Mouse (Mus musculus): ENCODE measurements around the gene Myo6. TPM values are rescaled to one million over a fixed set of nuclear protein-coding genes. Genes with fewer than 3 reads are reported as not detected.

Myo6 gene
- total RNA-seq (2021): 10 to 100 TPM; 19.3 to 23.4 TPM
- long read RNA-seq, experiment 1, partial matches to known transcripts: 3 of 10 reads
- long read RNA-seq, experiment 1, other reads (novel, unspliced or antisense): 7 of 10 reads
- long read RNA-seq, experiment 2, partial matches to known transcripts: 2 of 11 reads
- long read RNA-seq, experiment 2, other reads (novel, unspliced or antisense): 9 of 11 reads

DNA sequence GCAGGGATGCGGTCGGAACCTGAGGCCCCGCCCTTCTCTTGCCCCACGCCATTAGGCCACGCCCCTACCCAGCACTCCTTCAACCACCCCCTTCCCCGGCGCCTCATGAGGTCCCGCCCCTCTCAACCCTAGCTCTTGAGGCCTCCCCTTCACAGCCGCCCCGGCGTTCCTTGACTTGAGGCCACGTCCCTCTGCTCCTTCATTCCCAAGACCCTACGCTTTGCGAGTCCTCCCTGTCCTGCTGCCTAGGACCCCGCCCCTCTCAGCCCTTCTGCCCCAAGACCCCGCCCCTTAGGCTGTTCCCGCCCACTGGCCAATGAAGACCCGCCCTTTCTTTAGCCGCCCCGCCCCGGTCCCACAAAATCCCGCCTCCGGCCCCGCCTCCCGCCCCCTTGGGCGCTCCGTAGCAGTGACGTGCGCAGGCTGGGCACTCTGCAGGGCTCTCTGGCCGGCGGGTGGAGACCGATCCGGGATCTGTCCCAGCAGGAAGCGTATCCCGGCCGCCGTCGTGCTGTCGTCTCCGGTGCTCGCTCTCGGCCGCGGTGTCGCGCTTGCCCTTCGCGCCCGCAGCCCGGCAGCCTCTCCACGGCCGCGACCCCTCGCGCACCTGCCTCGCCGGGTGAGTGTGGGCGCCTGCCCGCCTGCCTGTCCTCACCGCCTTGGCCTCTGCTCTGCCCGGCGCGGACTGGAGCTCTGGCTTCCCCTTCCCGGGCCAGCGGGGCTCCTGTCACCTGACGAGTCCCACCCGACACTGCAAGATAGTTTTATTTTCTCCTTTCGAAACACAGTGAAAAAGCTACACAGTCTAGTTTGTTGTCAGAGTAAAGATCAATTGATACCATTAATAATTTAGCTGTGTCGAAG is at the start of gene Myo6:
Gene Myo6 (plus strand): TSS at position 421 of the 864 bp plus-strand sequence.
- peak; percentile 94 to 95 for DNase-seq (ENCODE audit: low spot score in 2 of 2)

DNA sequence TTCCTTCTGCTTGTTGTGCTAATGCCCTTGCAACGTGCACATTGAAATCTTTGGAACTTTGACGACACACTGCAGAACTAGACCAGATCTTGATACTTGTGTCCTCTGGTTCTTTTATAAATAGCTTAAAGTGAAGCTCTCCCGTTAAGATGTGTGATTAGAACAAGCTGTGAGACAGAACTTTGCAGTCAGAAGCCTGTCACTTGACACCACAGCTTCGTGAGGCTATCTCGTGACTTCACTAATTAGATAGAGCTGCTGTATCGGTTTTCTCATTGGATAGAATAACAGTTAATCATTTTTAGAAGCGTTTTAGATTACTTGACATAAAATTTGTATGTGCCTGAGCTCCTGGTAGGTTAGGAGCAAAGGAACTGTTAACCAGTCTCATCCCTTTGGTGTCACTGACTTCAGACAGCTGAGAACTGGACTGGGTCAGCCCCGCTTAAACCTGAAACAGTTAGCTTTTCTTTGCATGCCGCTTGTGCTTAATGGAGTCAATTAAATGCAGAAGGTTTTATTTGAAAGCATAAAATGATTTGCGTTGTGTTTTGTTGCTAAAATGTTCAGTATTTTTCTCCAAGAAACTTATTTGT is 18.7 kb upstream of the Myo6 start:
- no peak for DNase-seq (ENCODE audit: low spot score in 2 of 2)

DNA sequence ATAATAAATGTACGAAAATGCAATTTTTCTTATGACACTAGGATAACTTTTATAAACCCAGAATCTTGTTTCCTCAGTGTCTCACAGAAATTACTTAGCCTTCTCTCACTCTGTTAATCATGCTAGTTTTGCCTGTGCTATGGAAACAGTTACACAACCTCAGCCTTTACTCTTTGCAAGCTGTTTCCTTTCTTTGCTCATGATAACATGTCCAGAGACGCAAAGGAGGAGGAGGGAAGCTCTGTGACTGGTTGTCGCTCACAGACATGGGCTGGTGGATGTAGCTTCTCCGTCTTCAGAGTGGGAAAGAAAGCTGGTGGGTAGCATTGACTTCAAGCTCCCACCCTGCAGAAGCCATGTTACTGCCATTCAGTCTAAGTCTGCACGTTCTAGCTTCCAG is 15.2 kb upstream of the Myo6 start:
- no peak for DNase-seq (ENCODE audit: low spot score in 2 of 2)

DNA sequence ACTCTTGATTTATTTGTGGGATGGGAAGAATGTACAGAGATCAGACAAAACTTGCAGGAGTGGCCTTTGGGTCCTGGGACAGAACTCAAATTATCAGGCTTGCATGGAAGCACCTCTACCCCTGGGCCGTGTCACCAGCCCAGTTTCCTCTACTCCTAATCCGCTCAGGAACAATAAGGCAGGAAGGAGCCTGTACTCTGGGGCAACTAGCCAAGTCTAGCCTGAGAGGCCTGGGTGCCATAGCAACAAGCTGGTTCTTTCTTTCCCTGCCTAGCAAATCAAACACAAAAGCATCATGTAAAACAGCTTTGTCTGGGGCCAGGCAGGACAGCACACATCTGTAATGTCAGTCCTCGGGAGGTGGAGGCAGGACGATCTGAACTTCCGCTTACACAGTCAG is 9.6 kb upstream of the Myo6 start:
- DNase-seq (ENCODE audit: low spot score in 2 of 2): no peak

- DNase-seq (ENCODE audit: low spot score in 2 of 2): no peak
These were observed 8.1 kb upstream of the Myo6 start for GRCm38 (mm10) chr9:80156780-80157179.

GRCm38 (mm10) chr9:80157840-80158465 is 6.9 kb upstream of the Myo6 start:
- no peak for DNase-seq (ENCODE audit: low spot score in 2 of 2)

DNA sequence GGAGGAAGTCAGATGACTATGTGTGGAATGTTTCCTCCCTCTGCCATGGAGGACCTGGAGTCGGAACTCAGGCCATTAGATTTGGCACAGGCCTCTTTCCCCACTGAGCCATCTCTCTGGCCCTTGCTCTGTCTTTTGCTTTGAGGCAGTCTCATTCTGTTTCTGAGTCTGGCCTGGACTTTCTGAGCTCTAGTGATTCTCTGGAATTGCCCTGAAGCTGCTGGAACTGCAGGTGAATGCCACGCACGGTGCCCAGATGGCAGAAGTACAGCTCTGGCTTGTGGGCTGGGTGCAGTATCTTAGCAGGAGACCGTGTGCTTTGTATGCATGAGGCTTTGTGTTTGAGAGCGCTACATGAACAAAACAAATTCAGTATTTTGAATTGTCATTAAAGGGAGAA is 5.9 kb upstream of the Myo6 start:
- DNase-seq (ENCODE audit: low spot score in 2 of 2): no peak

GRCm38 (mm10) chr9:80161451-80161850 is 3.4 kb upstream of the Myo6 start:
- no peak for DNase-seq (ENCODE audit: low spot score in 2 of 2)

DNA sequence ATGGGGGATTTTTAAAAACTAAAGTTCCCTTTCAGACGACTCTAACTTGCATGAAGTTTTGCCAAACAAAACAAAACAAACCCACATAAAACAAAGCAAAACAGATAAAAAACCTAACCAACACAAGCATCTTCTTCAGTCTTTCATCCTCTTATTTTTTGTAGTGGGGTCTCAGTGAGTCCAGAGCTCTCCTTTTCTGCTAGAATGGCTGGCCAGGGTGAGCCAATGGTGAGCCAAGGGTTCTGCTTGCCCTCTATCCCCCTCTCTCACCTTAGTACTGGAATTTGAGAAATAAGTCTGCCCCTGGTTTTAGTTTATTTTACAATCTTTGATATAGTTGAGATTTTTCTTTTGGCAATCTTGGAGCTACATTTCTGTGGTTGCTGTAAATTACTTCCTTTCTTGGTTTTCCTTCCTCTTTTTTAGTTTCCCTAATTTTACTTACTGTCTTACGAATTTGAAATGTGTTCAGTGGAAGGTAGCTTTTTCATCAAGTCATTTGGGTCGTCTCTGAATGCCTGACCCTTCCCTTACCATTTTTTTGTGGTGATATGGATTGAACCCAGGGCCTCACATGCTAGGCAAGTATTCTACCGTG is 1.6 kb upstream of the Myo6 start:
- DNase-seq (ENCODE audit: low spot score in 2 of 2): no peak

- DNase-seq (ENCODE audit: low spot score in 2 of 2): no peak
These were observed 640 bp upstream of the Myo6 start for GRCm38 (mm10) chr9:80164191-80164590.

- no peak for DNase-seq (ENCODE audit: low spot score in 2 of 2)
These were observed 859 bp downstream of the Myo6 start for GRCm38 (mm10) chr9:80165690-80166089.

DNA sequence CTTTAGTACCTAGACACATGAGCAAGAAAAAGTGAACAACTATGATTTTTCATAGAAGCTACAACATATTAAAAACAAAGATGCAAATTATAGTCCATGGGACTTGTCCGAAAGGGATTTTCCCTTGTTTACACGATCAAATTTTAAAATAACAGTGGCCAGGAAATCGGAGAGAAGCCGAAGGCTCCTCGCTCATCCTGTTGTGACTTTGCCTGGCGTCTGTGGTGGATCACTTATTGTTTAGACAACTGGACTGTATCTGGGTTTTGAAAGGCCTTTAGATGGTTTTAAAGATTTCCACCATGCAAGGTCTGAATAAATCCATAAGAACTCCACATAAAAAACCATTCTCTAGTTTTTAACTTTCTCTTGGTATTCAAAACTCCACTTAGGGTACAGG is 1.6 kb downstream of the Myo6 start:
- no peak for DNase-seq (ENCODE audit: low spot score in 2 of 2)

GRCm38 (mm10) chr9:80167089-80167488 is 2.3 kb downstream of the Myo6 start:
- no peak for DNase-seq (ENCODE audit: low spot score in 2 of 2)

GRCm38 (mm10) chr9:80169551-80169950 is 4.7 kb downstream of the Myo6 start:
- DNase-seq (ENCODE audit: low spot score in 2 of 2): no peak

GRCm38 (mm10) chr9:80171241-80171640 is 6.4 kb downstream of the Myo6 start:
- DNase-seq (ENCODE audit: low spot score in 2 of 2): no peak

DNA sequence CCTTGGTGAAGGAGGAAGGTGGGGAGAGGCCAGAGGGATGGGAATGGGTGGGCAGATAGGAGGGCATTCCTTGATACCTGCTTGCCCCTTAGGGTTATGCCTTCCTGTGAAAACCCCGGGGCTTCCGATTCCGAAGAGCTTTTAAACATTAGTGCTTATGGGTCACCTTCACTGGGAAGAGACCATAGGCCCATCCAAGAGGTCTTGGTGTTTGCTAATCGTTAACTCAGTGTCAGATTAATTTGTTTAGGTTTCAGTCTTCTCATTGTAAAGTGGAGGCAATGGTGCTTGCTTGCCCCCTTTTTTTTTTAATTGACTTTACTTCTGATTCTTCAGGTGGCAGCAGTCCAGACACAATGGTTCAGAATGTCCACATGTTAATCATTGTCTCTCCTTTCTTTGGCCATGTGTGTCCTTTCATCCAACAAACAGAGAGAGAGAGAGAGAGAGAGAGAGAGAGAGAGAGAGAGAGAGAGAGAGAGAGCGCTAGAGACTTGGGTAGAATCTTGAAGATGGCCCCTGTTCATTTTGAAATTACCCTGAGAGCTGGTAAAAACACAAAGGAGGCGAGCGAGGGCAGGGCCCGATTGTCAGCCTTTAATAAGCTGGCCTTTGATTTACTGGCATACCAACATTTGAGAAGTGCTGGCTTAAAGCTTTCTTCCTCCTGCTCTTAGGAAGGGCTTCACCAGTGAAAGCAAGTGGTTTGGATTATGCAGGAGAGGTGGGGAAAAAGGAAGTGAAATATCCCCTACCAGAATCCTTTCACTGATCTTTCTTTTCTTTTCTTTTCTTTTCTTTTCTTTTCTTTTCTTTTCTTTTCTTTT is 7.8 kb downstream of the Myo6 start:
- no peak for DNase-seq (ENCODE audit: low spot score in 2 of 2)

DNA sequence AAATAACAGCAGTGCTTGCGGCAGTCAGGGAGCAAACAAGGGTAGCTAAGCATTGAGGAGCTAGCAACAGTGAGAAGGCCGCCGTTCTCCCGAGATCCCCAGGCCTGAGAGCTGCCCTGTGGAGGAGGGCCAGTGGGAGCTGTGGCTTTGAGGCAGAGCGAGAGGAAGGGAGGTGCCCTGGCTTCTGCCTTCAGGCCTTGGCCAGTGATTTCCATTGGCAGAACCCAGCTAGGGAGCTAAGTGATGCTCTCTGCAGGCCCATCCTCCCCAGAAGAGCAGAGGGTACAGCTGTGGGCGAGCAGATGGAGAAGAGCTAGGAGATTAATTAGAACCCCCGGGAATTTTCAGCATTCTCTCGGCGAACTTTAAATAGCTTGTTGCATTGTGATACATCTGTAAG is 8.8 kb downstream of the Myo6 start:
- peak; percentile 22 to 23 for DNase-seq (ENCODE audit: low spot score in 2 of 2)

GRCm38 (mm10) chr9:80176696-80177478 is 12.1 kb downstream of the Myo6 start:
- DNase-seq (ENCODE audit: low spot score in 2 of 2): no peak

- no peak for DNase-seq (ENCODE audit: low spot score in 2 of 2)
These were observed 13.8 kb downstream of the Myo6 start for GRCm38 (mm10) chr9:80178670-80179069.

DNA sequence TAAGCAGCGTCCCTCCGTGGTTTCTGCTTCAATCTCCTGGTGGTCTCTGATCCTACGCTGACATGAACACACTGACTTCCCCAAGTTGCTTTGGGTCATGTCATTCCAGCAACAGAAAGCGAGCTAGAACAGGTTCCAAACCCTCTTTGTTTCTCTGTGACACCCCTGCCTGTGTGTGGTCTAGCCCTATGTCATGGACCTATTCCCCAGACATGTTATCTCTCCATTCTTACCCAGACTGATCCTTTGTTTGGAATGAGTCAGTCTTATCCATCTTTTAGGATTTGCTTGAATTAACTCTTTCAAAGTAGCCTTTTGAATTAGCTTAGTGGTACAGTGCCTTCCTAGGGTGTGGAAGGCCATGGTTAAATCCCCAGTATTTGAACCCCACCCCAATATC is 14.9 kb downstream of the Myo6 start:
- DNase-seq (ENCODE audit: low spot score in 2 of 2): no peak
